Mouse (Mus musculus) forebrain, postnatal 0 days (tissue): ENCODE results near the gene Selenoi. TPM values are rescaled to one million over a fixed set of nuclear protein-coding genes. Genes with fewer than 3 reads are reported as not detected.

Experiments
- ATAC-seq: fragments of 200-750 bp; cut with Nextera tagmentation; 2 replicates; pipeline ENCODE4 v1.8.0; 2017; ENCODE audit warnings: mild to moderate bottlenecking, moderate library complexity
- DNase-seq: peaks from one replicate; pipeline ENCODE4 v3.0.0-alpha.2; 2015
- H3K27ac ChIP-seq: fragments of 300-500 bp; sonication (generic); 2 replicates; pipeline ENCODE4 v1.5.1; 2014; ENCODE audit warnings: low read depth, mild to moderate bottlenecking, antibody characterized with exemption, low read length, moderate library complexity, mixed read lengths
- H3K27me3 ChIP-seq: fragments of 300-500 bp; sonication (generic); 2 replicates; pipeline ENCODE4 v1.6.1; 2014; ENCODE audit warnings: mild to moderate bottlenecking, low read length, mixed read lengths; ENCODE audit not compliant: insufficient read depth
- H3K36me3 ChIP-seq: fragments of 300-500 bp; sonication (generic); 2 replicates; pipeline ENCODE4 v1.6.1; 2014; ENCODE audit warnings: mild to moderate bottlenecking, moderate library complexity; ENCODE audit not compliant: insufficient read depth
- H3K4me1 ChIP-seq: fragments of 300-500 bp; sonication (generic); 2 replicates; pipeline ENCODE4 v1.6.1; 2014; ENCODE audit warnings: antibody characterized with exemption; ENCODE audit not compliant: insufficient read depth
- H3K4me2 ChIP-seq: fragments of 300-500 bp; sonication (generic); 2 replicates; pipeline ENCODE4 v1.6.1; 2014; ENCODE audit warnings: low read depth, mild to moderate bottlenecking, moderate library complexity
- H3K4me3 ChIP-seq: fragments of 300-500 bp; sonication (generic); 2 replicates; pipeline ENCODE4 v1.5.1; 2014; ENCODE audit warnings: low read depth, low read length, mixed read lengths
- H3K9ac ChIP-seq: fragments of 300-500 bp; sonication (generic); 2 replicates; pipeline ENCODE4 v1.6.1; 2014; ENCODE audit warnings: mild to moderate bottlenecking
- H3K9me3 ChIP-seq: fragments of 300-500 bp; sonication (generic); 2 replicates; pipeline ENCODE4 v1.6.1; 2016; ENCODE audit warnings: low read length
- CTCF ChIP-seq: sonication (generic); IDR thresholded peaks from 2 replicates; pipeline ENCODE4 v1.5.1; 2016; ENCODE audit warnings: antibody characterized with exemption, control low read depth, low read depth
- WGBS: fragments of 180-500 bp; shearing (Covaris S2); extraction: QIAGEN DNeasy Blood & Tissue Kit; methylation state at CpG from one replicate; pipeline ENCODE4 v1.1.7; 2014; 5-methylcytosine and 5-hydroxymethylcytosine counted together
- polyA plus RNA-seq: library from polyadenylated mRNA; unstranded; fragments of >200 nt; fragmentation: Nextera tagmentation; extraction: Ambion mirVana; gene quantifications from 2 replicates; pipeline ENCODE4 v1.2.1, GENCODE M21; 2015
- total RNA-seq: library from RNA; depleted of rRNA; stranded (reverse); fragments of >200 nt; gene quantifications from 2 replicates; pipeline ENCODE4 v1.2.3, GENCODE M21; 2014

The Selenoi gene
- total and polyA plus RNA-seq, 2 experiments from 2014 or later, result 21.1 to 59.6 TPM

DNA sequence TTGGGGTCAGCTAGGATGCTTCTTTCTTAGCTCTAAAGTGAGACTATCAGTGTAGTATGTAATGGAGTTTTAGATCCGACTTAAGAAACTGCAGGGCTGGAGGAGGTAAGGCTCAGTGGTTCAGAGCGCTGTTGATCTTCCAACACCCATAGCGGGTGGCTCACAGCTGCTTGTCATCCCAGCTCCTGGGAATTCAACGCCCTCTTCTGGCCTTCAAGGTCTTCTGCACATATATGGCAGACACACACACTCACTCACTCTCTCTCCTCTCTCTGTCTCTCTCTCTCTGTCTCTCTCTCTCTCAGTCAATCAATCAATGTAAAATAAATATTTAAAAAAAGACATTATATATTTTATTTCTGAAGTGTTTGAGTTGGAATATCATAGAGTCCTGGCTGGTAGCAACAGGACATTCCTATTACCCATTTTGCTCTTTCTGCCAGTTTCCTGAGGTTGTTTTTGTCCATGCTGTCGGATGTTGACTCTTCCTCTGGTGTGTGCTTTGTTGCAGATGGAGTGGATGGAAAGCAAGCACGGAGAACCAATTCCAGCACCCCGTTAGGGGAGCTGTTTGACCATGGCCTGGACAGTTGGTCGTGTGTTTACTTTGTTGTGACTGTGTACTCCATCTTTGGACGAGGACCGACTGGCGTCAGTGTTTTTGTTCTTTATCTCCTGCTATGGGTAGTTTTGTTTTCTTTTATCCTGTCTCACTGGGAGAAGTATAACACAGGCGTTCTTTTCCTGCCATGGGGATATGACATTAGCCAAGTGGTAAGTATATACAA, 23.4 kb downstream of the Selenoi start:
- Histone ChIP-seq H3K4me2 (no peak overlapping the region), H3K27ac (no peak overlapping the region), H3K4me1 (no peaks in the 10 kb centered on the region), H3K9me3 (no peaks in the 10 kb centered on the region), H3K36me3 (peaks cover 25% of the 10 kb centered on the region), H3K27me3 (no peaks in the 10 kb centered on the region), H3K9ac (no peak overlapping the region), H3K4me3 (no peak overlapping the region)
- no peak for ATAC-seq
- 86% methylated on average over 12 of the region's 12 CpGs for WGBS
- TF ChIP-seq CTCF, result no peak
- DNase-seq, result no peak

GRCm38 (mm10) chr5:30258776-30259175, 26.4 kb downstream of the Selenoi start:
- no peak overlapping the region for H3K4me2 ChIP-seq
- DNase-seq (no peak), ATAC-seq (no peak)
- no peak overlapping the region for H3K9ac ChIP-seq
- no peaks in the 10 kb centered on the region for H3K27me3 ChIP-seq
- no peaks in the 10 kb centered on the region for H3K4me1 ChIP-seq
- TF ChIP-seq CTCF, result no peak
- 91% methylated on average over 7 of the region's 7 CpGs for WGBS
- H3K27ac ChIP-seq, result no peak overlapping the region
- H3K4me3 ChIP-seq, result no peak overlapping the region
- no peaks in the 10 kb centered on the region for H3K9me3 ChIP-seq
- peaks cover 27% of the 10 kb centered on the region for H3K36me3 ChIP-seq

GRCm38 (mm10) chr5:30270571-30271190, 38.3 kb downstream of the Selenoi start:
- H3K36me3 ChIP-seq, result peaks cover 19% of the 10 kb centered on the region
- WGBS, result 38% methylated on average over 11 of the region's 11 CpGs
- peak overlapping the region; percentile 76 for H3K27ac ChIP-seq
- peak; percentile 89 for ATAC-seq
- H3K9ac ChIP-seq, result peak overlapping the region; percentile 22; the same call in 1 of the 2 replicates
- peak; percentile 74 for DNase-seq
- TF ChIP-seq CTCF, result no peak
- H3K4me3 ChIP-seq, result no peak overlapping the region
- no peaks in the 10 kb centered on the region for H3K9me3 ChIP-seq
- H3K4me1 ChIP-seq, result peaks cover 13% of the 10 kb centered on the region; the same call in 1 of the 2 replicates
- H3K4me2 ChIP-seq, result 0 out of 2 replicates have a peak overlapping the region, but pooled peaks have one; percentile 22
- no peaks in the 10 kb centered on the region for H3K27me3 ChIP-seq

DNA sequence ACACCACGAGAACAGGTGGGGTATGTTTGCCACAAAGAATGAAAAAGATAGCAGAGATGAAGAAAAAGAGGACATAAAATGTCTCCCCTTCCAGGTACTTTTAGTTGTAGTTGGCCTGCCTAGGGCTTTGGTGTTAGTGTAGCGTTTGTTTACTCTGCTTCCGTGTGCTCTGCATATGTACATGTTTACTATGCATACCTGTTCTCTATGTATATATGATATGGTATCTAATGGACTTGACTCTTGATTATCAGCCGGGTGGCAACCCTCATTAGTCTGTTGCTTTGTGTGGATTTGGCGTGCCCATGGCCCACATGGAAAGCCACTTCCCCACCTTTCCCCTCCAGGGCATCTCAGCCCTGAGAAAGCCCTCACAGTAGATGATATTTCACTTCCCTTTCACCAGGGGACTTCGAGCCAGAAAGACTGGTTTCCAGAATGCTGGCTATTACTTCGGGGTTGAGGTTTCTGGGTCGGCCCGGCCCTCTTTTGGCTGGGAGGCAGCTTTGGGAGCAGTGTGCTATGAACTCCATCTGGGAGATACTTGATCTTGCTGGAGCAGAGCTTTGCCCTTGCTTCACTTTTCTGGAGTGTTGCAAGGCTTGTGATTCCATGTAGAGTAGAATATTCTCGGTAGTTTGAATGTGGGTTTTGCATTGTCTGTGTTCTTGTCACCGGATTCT, 39.4 kb downstream of the Selenoi start:
- H3K27me3 ChIP-seq, result no peaks in the 10 kb centered on the region
- peaks cover 9% of the 10 kb centered on the region for H3K36me3 ChIP-seq
- 89% methylated on average over 11 of the region's 11 CpGs for WGBS
- H3K4me1 ChIP-seq, result peaks cover 13% of the 10 kb centered on the region; the same call in 1 of the 2 replicates
- TF ChIP-seq CTCF, result no peak
- H3K9ac ChIP-seq, result no peak overlapping the region
- no peak overlapping the region for H3K4me2 ChIP-seq
- ATAC-seq, result no peak
- DNase-seq, result no peak
- no peak overlapping the region for H3K4me3 ChIP-seq
- no peaks in the 10 kb centered on the region for H3K9me3 ChIP-seq
- H3K27ac ChIP-seq, result peak overlapping the region; percentile 76; the same call in 1 of the 2 replicates

DNA sequence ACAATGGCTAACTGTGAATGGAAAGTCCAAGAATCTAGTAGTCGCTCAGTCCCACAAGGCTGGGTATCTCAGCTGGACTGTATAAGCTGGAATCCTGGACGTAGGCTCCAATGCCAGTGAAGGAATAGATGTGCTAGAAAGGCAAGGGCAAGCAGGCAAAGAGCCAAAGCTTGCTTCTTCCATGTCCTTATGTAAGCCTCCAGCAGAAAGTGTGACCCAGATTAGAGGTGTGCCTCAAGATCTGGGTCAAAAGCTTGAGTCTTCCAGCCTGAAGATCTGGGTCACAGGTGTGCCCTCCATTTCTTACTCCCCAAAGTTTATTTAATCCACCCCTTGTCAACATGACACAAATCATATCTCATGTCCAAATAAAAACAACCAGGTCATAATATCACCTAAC, 44.0 kb downstream of the Selenoi start:
- WGBS, result 84% methylated on average over 2 of the region's 2 CpGs
- no peaks in the 10 kb centered on the region for H3K36me3 ChIP-seq
- H3K4me1 ChIP-seq, result 0 out of 2 replicates have a peak, but pooled peaks cover 4% of the 10 kb centered on the region
- TF ChIP-seq CTCF, result no peak
- no peak overlapping the region for H3K4me2 ChIP-seq
- H3K9ac ChIP-seq, result no peak overlapping the region
- no peak overlapping the region for H3K4me3 ChIP-seq
- no peak overlapping the region for H3K27ac ChIP-seq
- H3K9me3 ChIP-seq, result no peaks in the 10 kb centered on the region
- DNase-seq (no peak), ATAC-seq (no peak)
- no peaks in the 10 kb centered on the region for H3K27me3 ChIP-seq

GRCm38 (mm10) chr5:30278952-30279351, 46.6 kb downstream of the Selenoi start:
- no peak overlapping the region for H3K4me2 ChIP-seq
- 83% methylated on average over 3 of the region's 3 CpGs for WGBS
- H3K36me3 ChIP-seq, result no peaks in the 10 kb centered on the region
- H3K9me3 ChIP-seq, result no peaks in the 10 kb centered on the region
- DNase-seq (no peak), ATAC-seq (no peak)
- H3K4me1 ChIP-seq, result no peaks in the 10 kb centered on the region
- no peaks in the 10 kb centered on the region for H3K27me3 ChIP-seq
- no peak for TF ChIP-seq CTCF
- no peak overlapping the region for H3K27ac ChIP-seq
- no peak overlapping the region for H3K4me3 ChIP-seq
- H3K9ac ChIP-seq, result no peak overlapping the region

GRCm38 (mm10) chr5:30279446-30279845, 47.1 kb downstream of the Selenoi start:
- H3K4me2 ChIP-seq, result no peak overlapping the region

More at GRCm38 (mm10) chr5:30279446-30279845, 47.1 kb downstream of the Selenoi start:
- no peaks in the 10 kb centered on the region for H3K9me3 ChIP-seq
- no peak for TF ChIP-seq CTCF
- no peaks in the 10 kb centered on the region for H3K36me3 ChIP-seq
- DNase-seq (no peak), ATAC-seq (no peak)
- no peaks in the 10 kb centered on the region for H3K27me3 ChIP-seq
- no peak overlapping the region for H3K9ac ChIP-seq
- H3K27ac ChIP-seq, result no peak overlapping the region
- H3K4me3 ChIP-seq, result no peak overlapping the region
- 87% methylated on average over 4 of the region's 4 CpGs for WGBS
- H3K4me1 ChIP-seq, result no peaks in the 10 kb centered on the region
